Mouse (Mus musculus): Measurements from ENCODE around the gene Tspoap1. TPM values are rescaled to one million over a fixed set of nuclear protein-coding genes. Genes with fewer than 3 reads are reported as not detected.

Tspoap1 gene
- polyA plus RNA-seq, 1 experiment from 2014 or later: 26.1 TPM

- Histone ChIP-seq H3K4me2 (replicated peaks) (no peak overlapping the region), H3K4me1 (no peaks in the 10 kb centered on the region), H3K9me3 (no peaks in the 10 kb centered on the region), H3K36me3 (peaks cover 21% of the 10 kb centered on the region), H3K27ac (no peak overlapping the region), H3K9ac (no peak overlapping the region), H3K27me3 (replicated peaks) (no peaks in the 10 kb centered on the region), H3K4me3 (no peak overlapping the region)
- ATAC-seq (ENCODE audit: low FRiP score, low read depth): no peak
- WGBS: 93% methylated on average over 7 of the region's 7 CpGs
These were observed 12.6 kb upstream of the Tspoap1 start for GRCm38 (mm10) chr11:87747716-87748115.

- Histone ChIP-seq H3K4me1 (no peaks in the 10 kb centered on the region), H3K4me3 (no peak overlapping the region), H3K36me3 (peaks cover 16% of the 10 kb centered on the region), H3K27ac (no peak overlapping the region), H3K4me2 (replicated peaks) (no peak overlapping the region), H3K9ac (no peak overlapping the region), H3K27me3 (replicated peaks) (no peaks in the 10 kb centered on the region), H3K9me3 (no peaks in the 10 kb centered on the region)
- ATAC-seq (ENCODE audit: low FRiP score, low read depth): no peak
- WGBS: 35% methylated on average over 19 of the region's 19 CpGs
These were observed 11.9 kb upstream of the Tspoap1 start for GRCm38 (mm10) chr11:87748132-87749119.

- Histone ChIP-seq H3K27me3 (replicated peaks) (no peaks in the 10 kb centered on the region), H3K9me3 (no peaks in the 10 kb centered on the region), H3K4me1 (no peaks in the 10 kb centered on the region), H3K27ac (no peak overlapping the region), H3K4me3 (no peak overlapping the region), H3K9ac (no peak overlapping the region), H3K36me3 (peaks cover 10% of the 10 kb centered on the region), H3K4me2 (replicated peaks) (no peak overlapping the region)
- 61% methylated on average over 18 of the region's 18 CpGs for WGBS
- ATAC-seq (ENCODE audit: low FRiP score, low read depth): no peak
These were observed 10.9 kb upstream of the Tspoap1 start for GRCm38 (mm10) chr11:87749192-87750042.

DNA sequence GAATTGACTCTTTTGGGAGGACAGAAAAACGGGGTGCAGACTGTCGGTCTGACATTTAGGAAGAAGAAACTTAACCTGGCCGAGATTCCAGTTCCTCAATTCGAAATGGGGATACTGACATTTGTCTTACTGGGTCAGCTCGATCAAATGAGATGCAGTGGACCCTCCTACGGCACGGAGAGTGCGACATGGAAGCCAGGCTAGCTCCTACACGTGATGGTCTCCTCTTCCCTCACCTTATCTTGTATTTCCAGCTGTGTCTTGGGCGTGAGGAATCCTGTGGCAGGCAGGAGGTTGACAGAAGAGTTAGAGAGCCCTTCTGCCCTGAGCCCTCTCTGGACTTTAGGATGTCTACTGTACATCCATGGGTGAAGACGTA lies 10.3 kb upstream of the Tspoap1 start:
- H3K27me3 ChIP-seq (replicated peaks): no peaks in the 10 kb centered on the region
- H3K36me3 ChIP-seq: peaks cover 3% of the 10 kb centered on the region
- no peak for ATAC-seq (ENCODE audit: low FRiP score, low read depth)
- no peak overlapping the region for H3K27ac ChIP-seq
- no peak overlapping the region for H3K9ac ChIP-seq
- no peaks in the 10 kb centered on the region for H3K9me3 ChIP-seq
- no peak overlapping the region for H3K4me3 ChIP-seq
- WGBS: 84% methylated on average over 11 of the region's 11 CpGs
- H3K4me2 ChIP-seq (replicated peaks): no peak overlapping the region
- H3K4me1 ChIP-seq: no peaks in the 10 kb centered on the region

- Histone ChIP-seq H3K4me3 (no peak overlapping the region), H3K4me2 (replicated peaks) (no peak overlapping the region), H3K9ac (no peak overlapping the region), H3K27ac (no peak overlapping the region), H3K36me3 (no peaks in the 10 kb centered on the region), H3K4me1 (no peaks in the 10 kb centered on the region), H3K9me3 (no peaks in the 10 kb centered on the region), H3K27me3 (replicated peaks) (no peaks in the 10 kb centered on the region)
- no peak for ATAC-seq (ENCODE audit: low FRiP score, low read depth)
- WGBS: 85% methylated on average over 3 of the region's 3 CpGs
These were observed 9.8 kb upstream of the Tspoap1 start for GRCm38 (mm10) chr11:87750521-87750920.

DNA sequence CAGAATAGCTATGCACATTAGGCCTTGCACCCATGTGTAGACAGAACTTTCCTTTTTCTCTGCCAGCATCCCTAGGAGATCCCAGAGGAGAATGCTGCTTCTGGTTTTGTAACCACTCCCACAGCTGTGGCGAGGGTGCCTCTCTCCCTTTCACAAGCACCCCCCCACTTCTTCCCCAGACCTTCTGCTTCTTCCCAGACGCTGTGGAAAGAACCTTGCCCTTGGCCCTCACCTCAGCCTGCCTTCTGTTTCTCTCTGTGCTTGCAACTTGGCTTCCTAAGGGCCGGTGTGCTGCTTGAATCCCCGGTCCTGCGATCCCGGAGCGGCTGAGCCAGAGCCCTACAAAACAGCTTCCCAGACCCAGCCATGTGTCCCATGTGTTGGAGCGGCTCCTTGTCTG lies 9.3 kb upstream of the Tspoap1 start:
- H3K36me3 ChIP-seq: no peaks in the 10 kb centered on the region
- H3K4me3 ChIP-seq: no peak overlapping the region
- no peaks in the 10 kb centered on the region for H3K9me3 ChIP-seq
- WGBS: 82% methylated on average over 8 of the region's 8 CpGs
- H3K4me1 ChIP-seq: no peaks in the 10 kb centered on the region
- H3K27ac ChIP-seq: no peak overlapping the region
- H3K9ac ChIP-seq: no peak overlapping the region
- ATAC-seq (ENCODE audit: low FRiP score, low read depth): no peak
- H3K27me3 ChIP-seq (replicated peaks): no peaks in the 10 kb centered on the region
- H3K4me2 ChIP-seq (replicated peaks): no peak overlapping the region

- H3K27me3 ChIP-seq (replicated peaks): no peaks in the 10 kb centered on the region
- no peak for ATAC-seq (ENCODE audit: low FRiP score, low read depth)
These were observed 8.8 kb upstream of the Tspoap1 start for GRCm38 (mm10) chr11:87751491-87751966.

DNA sequence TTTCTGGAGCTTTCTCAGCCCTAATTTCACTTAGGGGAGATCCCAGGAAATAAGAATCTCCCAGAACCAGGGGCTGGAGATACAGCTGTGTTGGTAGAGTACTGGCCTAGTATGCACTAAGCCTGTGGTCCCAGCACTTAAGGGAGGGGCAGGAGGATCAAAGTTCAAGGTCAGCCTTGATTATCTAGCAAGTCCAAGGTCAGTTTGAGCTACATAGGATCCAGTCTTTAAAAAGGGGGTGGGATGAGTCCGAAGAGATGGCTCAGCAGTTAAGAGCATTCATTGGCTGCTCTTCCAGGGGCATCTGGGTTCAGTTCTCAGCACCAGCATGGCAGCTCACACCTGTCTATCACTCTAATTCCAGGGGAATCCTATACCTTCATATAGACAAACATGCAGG lies 8.0 kb upstream of the Tspoap1 start:
- no peaks in the 10 kb centered on the region for H3K36me3 ChIP-seq
- no peaks in the 10 kb centered on the region for H3K4me1 ChIP-seq
- no peak for ATAC-seq (ENCODE audit: low FRiP score, low read depth)
- 79% methylated on average over 1 of the region's 1 CpGs for WGBS
- H3K9me3 ChIP-seq: no peaks in the 10 kb centered on the region
- no peaks in the 10 kb centered on the region for H3K27me3 ChIP-seq (replicated peaks)
- H3K4me2 ChIP-seq (replicated peaks): no peak overlapping the region
- H3K27ac ChIP-seq: no peak overlapping the region
- H3K9ac ChIP-seq: no peak overlapping the region
- H3K4me3 ChIP-seq: no peak overlapping the region

More at GRCm38 (mm10) chr11:87751491-87751966, 8.8 kb upstream of the Tspoap1 start:
- no peak overlapping the region for H3K4me3 ChIP-seq
- no peak overlapping the region for H3K27ac ChIP-seq
- no peak overlapping the region for H3K4me2 ChIP-seq (replicated peaks)
- no peaks in the 10 kb centered on the region for H3K36me3 ChIP-seq
- no peak overlapping the region for H3K9ac ChIP-seq
- H3K9me3 ChIP-seq: no peaks in the 10 kb centered on the region
- H3K4me1 ChIP-seq: no peaks in the 10 kb centered on the region
- 75% methylated on average over 4 of the region's 4 CpGs for WGBS

DNA sequence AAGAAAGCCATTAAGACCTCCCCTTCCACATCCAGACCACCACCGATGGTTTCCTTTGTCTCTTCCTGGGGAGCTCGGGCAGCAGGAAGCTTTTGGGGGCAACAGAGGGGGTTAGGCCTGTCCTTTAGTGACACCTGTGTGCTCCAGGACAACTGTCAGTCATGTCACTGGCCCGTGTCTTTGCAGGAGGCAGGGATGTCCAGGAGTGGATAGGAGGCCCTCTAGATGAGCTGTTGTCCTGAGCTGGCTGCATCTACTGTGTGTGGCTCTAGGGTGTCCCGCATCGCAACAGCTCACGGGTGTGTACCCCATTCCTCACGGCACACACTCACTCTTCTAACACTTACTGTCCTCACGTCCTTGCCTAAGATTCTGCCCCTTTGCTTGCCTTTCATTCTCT lies 7.1 kb upstream of the Tspoap1 start:
- no peaks in the 10 kb centered on the region for H3K27me3 ChIP-seq (replicated peaks)
- no peaks in the 10 kb centered on the region for H3K9me3 ChIP-seq
- no peaks in the 10 kb centered on the region for H3K4me1 ChIP-seq
- H3K4me3 ChIP-seq: no peak overlapping the region
- H3K9ac ChIP-seq: no peak overlapping the region
- no peaks in the 10 kb centered on the region for H3K36me3 ChIP-seq
- ATAC-seq (ENCODE audit: low FRiP score, low read depth): no peak
- H3K4me2 ChIP-seq (replicated peaks): no peak overlapping the region
- WGBS: 80% methylated on average over 8 of the region's 8 CpGs
- H3K27ac ChIP-seq: no peak overlapping the region

GRCm38 (mm10) chr11:87753891-87754501 lies 6.3 kb upstream of the Tspoap1 start:
- Histone ChIP-seq H3K4me3 (no peak overlapping the region), H3K4me2 (replicated peaks) (no peak overlapping the region), H3K4me1 (no peaks in the 10 kb centered on the region), H3K9me3 (no peaks in the 10 kb centered on the region), H3K27ac (no peak overlapping the region), H3K36me3 (no peaks in the 10 kb centered on the region), H3K9ac (no peak overlapping the region), H3K27me3 (replicated peaks) (no peaks in the 10 kb centered on the region)
- WGBS: 81% methylated on average over 5 of the region's 5 CpGs
- no peak for ATAC-seq (ENCODE audit: low FRiP score, low read depth)

DNA sequence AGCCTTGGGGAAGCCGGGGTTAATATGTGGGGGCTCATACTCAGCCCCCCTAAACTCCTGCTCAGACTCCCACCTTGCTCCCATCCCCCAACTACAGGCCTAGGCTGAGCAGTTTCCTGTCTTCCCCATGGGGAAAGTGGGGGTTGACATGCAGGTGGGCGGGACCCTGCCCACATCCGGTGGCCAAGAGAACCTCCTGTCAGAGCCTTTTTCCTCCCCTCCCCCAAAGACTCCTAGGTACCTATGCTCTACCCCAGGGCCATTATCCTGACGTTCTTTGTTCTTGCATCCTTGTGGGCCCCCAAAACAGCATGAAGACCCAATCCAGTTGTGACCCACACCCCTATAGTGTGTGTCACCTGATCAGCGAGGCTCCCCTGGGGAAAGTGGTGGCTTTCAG lies 5.7 kb upstream of the Tspoap1 start:
- Histone ChIP-seq H3K4me2 (replicated peaks) (no peak overlapping the region), H3K9ac (no peak overlapping the region), H3K27ac (no peak overlapping the region), H3K27me3 (replicated peaks) (no peaks in the 10 kb centered on the region), H3K4me1 (no peaks in the 10 kb centered on the region), H3K4me3 (no peak overlapping the region), H3K9me3 (no peaks in the 10 kb centered on the region), H3K36me3 (no peaks in the 10 kb centered on the region)
- no peak for ATAC-seq (ENCODE audit: low FRiP score, low read depth)
- 74% methylated on average over 5 of the region's 5 CpGs for WGBS

Data from neural tube, embryonic 12.5 days (tissue).